Mouse (Mus musculus): Measurements from ENCODE around the gene Znrf3.

Znrf3 gene

GRCm38 (mm10) chr11:5271274-5272065 lies 173.2 kb downstream of the Znrf3 start:
- DNase-seq (ENCODE audit: low read depth, low spot score): no peak

GRCm38 (mm10) chr11:5269846-5270461 lies 174.7 kb downstream of the Znrf3 start:
- no peak for DNase-seq (ENCODE audit: low read depth, low spot score)

DNA sequence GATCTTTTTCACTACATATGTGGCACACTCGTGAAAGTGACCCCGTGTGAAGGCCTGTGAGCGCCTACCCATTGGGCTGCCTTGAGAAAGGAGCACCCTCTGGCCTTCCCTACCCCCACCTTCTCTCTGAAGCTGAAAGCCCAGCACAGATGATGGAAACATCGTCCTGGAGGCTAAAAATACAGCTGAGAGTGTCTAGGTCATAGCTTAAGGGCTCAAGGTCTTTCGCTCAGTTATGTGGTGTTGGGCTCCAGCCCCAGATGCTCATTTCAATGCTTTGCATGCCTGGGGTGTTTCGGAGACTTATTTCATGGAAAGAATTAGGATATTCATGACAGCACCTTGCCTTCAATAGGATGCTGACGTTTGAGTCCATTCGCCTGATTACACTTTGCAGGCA lies 178.9 kb downstream of the Znrf3 start:
- no peak for DNase-seq (ENCODE audit: low read depth, low spot score)

GRCm38 (mm10) chr11:5263078-5263730 lies 181.4 kb downstream of the Znrf3 start:
- no peak for DNase-seq (ENCODE audit: low read depth, low spot score)

- DNase-seq (ENCODE audit: low read depth, low spot score): peak; percentile 97
Measured at GRCm38 (mm10) chr11:5261508-5262392, 182.9 kb downstream of the Znrf3 start, which contains the start of gene Kremen1. Gene Kremen1 (minus strand): TSS chr11:5261558.

GRCm38 (mm10) chr11:5260942-5261459 lies 183.6 kb downstream of the Znrf3 start:
- DNase-seq (ENCODE audit: low read depth, low spot score): peak; percentile 68

DNA sequence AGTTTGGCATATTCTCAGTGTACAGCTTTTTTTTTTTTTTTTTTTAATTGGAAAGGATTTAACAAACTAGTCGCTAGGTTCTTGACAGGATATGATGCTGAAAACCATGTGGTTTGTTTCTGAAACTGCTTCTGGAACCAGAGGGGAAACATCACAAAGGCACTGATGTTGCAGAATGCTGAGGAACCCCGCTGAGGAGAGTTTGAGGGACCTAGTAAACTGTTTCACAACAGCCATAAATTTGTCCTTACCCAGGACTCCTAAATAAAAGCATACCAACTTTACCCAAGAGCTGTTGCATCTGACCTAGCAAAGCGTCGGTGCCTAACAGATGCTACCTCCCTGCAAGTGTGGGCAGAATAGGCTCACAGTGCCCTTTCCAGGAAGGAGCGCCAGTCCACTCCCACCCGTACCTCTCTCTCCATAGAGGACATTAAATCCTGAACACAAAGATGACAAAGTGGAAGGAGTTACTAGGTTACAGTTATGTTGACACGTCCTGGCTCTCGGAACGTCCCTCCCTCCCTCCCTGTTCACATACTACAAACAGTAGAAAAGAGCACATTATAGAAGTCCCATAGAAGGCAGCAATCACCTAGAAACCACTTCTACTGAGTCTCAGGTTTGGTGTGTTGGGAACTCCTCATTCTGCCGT lies 184.6 kb downstream of the Znrf3 start:
- DNase-seq (ENCODE audit: low read depth, low spot score): peak; percentile 57

DNA sequence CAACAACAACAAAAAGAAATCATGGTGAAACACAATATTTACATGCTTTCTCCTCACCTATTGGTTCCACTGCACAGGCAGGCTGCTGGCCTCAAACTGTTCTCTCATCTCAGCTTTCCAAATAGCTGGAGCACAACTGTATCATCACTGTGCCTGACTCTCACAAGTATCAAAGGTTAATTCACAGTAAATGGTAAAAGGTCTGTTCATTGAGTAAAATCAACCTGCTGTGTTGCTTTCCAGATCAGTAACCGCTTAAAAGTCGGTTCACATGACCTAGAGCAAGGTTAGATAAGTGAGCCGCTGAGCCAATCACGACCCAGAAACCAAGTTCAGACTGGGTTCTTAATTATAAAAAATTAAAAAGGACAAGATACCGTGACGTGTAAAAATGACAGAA lies 186.6 kb downstream of the Znrf3 start:
- no peak for DNase-seq (ENCODE audit: low read depth, low spot score)

- no peak for DNase-seq (ENCODE audit: low read depth, low spot score)
Measured at GRCm38 (mm10) chr11:5257151-5257862, 187.3 kb downstream of the Znrf3 start.

DNA sequence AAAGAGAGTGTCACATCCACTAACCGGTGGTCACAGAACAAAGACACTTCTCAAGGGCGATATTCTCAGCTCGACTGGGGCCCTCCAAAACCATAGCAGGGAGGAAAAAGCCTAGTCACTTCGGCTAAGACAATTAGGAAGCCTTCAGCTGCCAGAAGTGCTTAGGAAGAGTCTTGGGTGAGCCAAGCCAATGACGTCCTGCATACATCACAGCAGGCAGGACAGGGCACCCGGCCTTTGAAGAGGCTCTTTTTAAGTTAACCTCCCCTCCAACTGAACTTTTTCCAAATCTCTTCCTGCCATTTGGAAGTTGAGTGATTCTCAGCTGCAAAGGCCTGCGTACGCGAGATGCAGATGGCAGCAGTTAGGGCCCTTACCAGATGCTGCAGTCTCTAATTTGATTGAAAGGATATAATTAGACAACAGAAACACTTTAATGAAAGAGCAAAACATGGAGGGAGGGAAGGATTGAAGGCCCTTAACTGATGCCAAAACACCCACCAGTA lies 189.1 kb downstream of the Znrf3 start:
- no peak for DNase-seq (ENCODE audit: low read depth, low spot score)

DNA sequence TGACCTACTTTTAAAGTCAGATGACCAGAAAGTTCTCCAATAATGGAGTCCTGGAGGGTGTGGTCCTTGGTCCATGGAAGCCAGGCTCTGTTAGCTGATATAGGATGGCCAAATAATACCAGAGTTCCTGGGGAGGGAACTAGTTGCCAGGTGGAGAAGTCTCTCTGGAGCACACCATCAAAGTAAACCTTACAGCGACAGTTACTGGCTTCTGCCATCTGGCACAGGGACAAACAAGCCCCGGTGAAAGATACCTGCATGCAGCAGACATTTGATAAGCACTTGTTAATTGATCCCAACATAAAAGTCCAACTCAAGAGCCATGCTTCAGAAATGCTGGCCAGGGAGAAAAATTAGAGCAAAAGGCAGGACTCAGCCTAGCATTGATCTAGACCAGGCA lies 190.6 kb downstream of the Znrf3 start:
- DNase-seq (ENCODE audit: low read depth, low spot score): no peak

DNA sequence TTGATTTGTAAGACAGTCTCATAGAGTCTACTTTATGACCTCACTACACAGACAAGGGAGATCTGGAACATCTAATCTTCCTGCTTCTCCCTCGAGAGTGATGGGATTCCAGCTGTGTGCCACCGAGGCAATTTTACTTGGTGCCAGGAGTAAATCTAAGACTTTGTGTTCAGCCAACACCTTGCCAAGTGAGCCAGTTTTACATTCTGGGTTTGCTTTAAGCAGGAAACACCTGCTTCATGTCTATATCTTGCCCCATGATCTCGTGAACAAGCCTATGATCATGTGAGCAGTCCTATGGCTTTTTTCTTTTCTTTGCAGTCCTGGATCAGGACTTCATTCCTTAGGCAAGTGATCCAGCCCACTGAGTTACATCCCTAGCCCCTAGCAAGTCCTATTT lies 191.1 kb downstream of the Znrf3 start:
- DNase-seq (ENCODE audit: low read depth, low spot score): peak; percentile 45

DNA sequence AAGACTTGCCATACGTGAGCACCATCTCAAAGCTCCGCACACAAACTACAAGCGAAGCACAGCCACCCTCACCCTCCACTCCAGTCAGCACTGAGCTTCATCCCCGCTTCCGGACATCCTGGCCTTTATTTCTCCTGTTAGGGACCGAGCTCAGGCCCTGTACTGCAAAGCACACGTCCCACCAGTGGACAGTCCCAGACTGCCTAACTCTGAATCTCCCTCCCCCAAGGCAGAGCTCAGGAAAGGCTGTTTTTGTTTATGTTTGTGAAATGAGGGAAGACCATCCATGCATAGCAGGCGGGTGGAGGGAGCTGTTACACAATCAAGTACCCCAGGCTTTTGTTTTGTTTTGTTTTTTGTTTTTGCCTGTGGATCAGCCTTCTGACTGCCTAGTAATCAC lies 191.9 kb downstream of the Znrf3 start:
- DNase-seq (ENCODE audit: low read depth, low spot score): no peak

DNA sequence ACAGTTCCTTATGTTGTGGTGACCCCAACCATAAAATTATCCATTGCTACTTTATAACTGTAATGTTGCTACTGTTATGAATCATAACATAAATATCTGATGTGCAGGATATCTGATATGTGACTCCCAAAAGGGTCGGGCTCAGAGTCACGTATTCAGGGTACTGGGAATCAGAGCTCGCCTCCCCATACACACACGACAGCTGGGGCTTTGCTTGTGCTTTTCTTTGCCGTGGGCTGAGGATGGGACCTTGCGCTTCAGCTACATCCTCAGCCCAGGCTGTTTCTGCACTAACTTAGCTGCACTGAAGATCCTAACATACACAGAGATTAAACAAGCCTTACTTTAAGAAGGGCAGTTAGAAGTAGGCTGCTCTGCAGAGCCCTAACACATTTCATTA lies 193.5 kb downstream of the Znrf3 start:
- no peak for DNase-seq (ENCODE audit: low read depth, low spot score)

- no peak for DNase-seq (ENCODE audit: low read depth, low spot score)
Measured at GRCm38 (mm10) chr11:5248200-5248599, 196.4 kb downstream of the Znrf3 start.

- no peak for DNase-seq (ENCODE audit: low read depth, low spot score)
Measured at GRCm38 (mm10) chr11:5245431-5245830, 199.2 kb downstream of the Znrf3 start.

DNA sequence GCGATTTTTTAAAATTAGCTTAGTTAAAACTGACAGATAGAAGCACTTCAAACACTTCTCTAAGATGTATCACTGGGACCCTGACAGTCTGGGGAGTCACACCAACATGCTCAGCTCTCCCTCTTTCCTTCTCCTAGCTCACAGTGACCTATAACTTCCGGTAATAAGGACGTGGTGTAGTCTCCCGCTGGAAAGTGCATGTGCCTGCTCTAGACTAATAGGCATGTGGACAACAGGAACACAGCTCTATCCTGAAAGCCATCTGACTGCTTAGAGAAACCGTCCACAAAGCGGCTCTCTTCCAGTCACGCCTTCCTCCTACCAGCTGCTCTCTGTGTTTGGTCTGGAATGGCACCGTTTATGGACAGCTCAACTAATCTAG lies 199.9 kb downstream of the Znrf3 start:
- DNase-seq (ENCODE audit: low read depth, low spot score): no peak

- DNase-seq (ENCODE audit: low read depth, low spot score): no peak
Measured at GRCm38 (mm10) chr11:5243812-5244748, 200.6 kb downstream of the Znrf3 start.

DNA sequence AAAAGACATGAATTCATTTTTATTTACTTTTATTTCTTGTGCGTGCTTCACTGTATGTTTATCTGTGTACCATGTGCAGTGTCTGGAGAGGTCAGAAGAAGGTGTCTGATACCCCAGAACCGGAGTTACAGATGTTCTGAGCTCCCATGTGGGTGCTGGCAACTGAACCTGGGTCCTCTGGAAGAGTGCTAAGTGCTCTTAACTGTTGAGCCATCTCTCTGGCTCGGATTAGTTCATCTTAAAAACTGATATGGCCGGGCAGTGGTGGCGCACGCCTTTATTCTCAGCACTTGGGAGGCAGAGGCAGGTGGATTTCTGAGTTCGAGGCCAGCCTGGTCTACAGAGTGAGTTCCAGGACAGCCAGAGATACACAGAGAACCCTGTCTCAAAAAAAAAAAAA lies 201.4 kb downstream of the Znrf3 start:
- no peak for DNase-seq (ENCODE audit: low read depth, low spot score)
